Mouse (Mus musculus) lung, postnatal 0 days (tissue): Measurements from ENCODE around the gene Fgd6.

ENCODE experiments used
- CTCF ChIP-seq: IDR thresholded peaks from 2 replicates; pipeline ENCODE4 v1.5.1; 2016; ENCODE audit warnings: antibody characterized with exemption, mild to moderate bottlenecking
- EP300 ChIP-seq: IDR thresholded peaks from 2 replicates; pipeline ENCODE4 v1.6.1; 2016; ENCODE audit warnings: antibody characterized with exemption, mild to moderate bottlenecking, control low read depth

DNA sequence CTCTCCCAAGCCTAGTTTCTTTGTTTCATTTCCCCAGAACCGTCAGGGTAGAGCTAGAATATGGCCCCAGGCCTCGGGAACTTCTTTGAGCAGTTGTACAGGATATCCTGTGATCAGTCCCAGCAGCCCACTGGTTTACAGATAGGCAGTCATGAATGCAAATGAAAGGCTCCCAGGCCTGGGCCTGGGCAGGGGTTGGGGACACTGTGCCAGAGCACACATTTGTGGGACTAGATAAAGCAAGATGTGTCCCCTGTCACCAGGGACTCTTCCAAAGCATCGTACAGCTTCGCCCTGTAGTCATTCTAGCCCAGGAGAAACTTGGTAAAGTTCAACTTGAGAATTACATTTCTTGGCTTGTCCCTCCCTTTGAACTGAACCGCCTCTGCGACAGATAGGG is 123.2 kb downstream of the Fgd6 start:
- no peak for TF ChIP-seq CTCF
- TF ChIP-seq EP300, result no peak
